Mouse (Mus musculus): ENCODE measurements at regions not wholly inside any gene's neighbourhood (a gene's known extent, or its start where the extent isn't known, plus 50 kb on each side); places are given as distances from the start of the nearest gene placed in this dataset.

DNA sequence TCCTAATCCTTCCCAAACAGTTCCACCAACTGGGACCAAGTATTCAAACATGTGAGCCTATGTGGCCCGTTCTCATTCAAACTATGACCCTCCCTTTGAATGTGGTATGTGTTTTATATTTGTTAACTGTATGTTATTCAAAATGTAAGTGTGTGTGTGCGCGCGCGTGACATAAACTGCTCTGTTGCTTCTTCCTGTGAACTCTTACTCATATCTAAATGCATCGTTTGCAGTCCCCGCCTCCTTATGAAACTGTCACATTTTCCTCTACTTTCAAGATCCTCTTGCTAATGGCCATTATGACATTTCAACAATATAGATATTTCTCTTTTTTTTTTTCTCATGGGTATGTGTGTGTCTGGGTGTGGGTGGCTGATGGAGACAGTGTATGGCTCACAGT, 84.3 kb upstream of the Ado start:
- no peak for DNase-seq
- intact Hi-C loops (cut with DNase I; ENCODE audit: low total_unique reads), result no loop called here

DNA sequence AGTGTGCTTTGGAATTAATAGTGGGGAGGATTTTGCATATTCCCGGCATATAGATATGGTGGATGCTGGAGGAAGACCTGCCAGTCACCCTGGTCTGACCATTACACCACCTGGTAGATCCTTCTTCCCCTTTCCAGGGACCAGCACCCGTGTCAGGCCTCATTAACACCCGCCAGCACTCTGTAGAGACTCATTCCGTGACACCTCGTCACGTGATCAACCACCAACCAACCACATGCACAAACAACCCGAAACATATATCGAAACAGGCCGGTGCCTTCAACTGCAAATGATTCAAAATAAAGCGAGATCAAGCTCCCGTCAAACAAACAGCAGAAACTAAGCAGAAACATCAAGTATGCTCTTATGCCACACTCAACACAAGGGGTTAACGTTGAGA, 74.6 kb upstream of the Ado start:
- intact Hi-C loops (cut with DNase I; ENCODE audit: low total_unique reads), result no loop called here
- DNase-seq, result no peak

GRCm38 (mm10) chr10:67620018-67620417, 71.3 kb upstream of the Ado start:
- DNase-seq, result no peak
- intact Hi-C loops (cut with DNase I; ENCODE audit: low total_unique reads), result no loop called here

GRCm38 (mm10) chr10:67618112-67618511, 69.4 kb upstream of the Ado start:
- intact Hi-C loops (cut with DNase I; ENCODE audit: low total_unique reads), result no loop called here
- no peak for DNase-seq

DNA sequence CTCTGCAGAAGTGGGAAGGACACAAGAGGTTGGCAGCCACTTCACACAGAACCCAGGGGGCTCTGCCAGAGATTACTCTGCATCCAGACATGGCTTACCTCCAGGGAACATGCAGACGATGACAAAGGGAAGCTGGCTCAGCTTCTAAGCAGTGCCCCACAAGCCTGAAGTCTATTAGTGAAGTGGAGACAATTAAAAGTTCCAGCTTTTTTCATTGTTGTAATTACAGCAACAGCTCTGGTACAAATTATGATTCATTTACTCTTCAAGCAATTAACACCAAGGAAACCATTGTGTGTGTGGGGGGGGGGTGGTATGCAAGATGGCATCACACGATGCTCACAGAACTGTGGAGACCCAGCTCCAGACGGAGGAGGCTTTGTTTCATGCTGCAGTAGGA, 66.3 kb upstream of the Ado start:
- intact Hi-C loops (cut with DNase I; ENCODE audit: low total_unique reads), result no loop called here
- DNase-seq, result no peak

DNA sequence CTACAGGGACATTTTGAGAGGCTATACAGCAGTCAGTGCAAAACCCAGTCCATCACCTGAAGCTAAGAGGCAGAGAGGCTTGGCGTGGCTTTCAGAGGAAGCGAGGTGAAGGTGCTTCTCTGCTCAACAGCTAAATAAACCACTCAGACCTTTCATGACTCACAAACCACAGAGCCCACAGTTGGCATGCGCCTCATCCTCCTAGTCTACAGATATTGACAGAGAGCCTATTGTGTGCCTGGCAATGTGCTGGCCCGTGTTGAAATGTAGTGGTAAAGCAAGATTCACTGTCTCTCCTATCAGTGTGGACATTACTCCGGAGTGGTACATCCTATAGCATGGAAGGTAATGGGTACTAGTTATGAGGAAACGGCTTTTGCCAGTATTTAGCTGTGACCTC, 61.9 kb upstream of the Ado start:
- intact Hi-C loops (cut with DNase I; ENCODE audit: low total_unique reads), result no loop called here
- DNase-seq, result no peak

- intact Hi-C loops (cut with DNase I; ENCODE audit: low total_unique reads), result no loop called here
Observed at GRCm38 (mm10) chr10:67608033-67608432, 59.3 kb upstream of the Ado start.

GRCm38 (mm10) chr10:67607297-67608032, 58.7 kb upstream of the Ado start:
- intact Hi-C loops (cut with DNase I; ENCODE audit: low total_unique reads), result no loop called here

More at GRCm38 (mm10) chr10:67608033-67608432, 59.3 kb upstream of the Ado start:
- no peak for DNase-seq

GRCm38 (mm10) chr10:67606739-67607138, 58.0 kb upstream of the Ado start:
- intact Hi-C loops (cut with DNase I; ENCODE audit: low total_unique reads), result no loop called here
- no peak for DNase-seq

More at GRCm38 (mm10) chr10:67607297-67608032, 58.7 kb upstream of the Ado start:
- DNase-seq, result no peak

DNA sequence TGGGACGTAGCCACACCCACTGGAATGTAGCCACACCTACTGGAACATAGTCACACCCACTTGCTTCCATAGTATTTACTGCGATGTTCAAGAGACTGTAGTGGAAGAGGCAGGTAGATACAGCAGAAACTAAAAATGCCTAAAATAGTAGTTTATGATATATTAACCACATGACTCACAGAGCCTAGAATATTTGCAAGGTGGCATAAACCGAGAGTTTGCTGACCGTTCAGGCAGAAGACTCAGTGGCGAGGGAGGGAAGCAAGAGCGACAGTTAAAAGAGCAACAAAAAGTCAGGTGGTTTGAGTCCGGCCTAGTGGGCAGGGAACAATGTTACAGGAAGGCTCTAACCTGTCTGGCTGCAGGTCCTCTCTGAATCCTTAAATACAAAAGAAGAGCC, 50.6 kb upstream of the Ado start:
- no peak for DNase-seq
- intact Hi-C loops (cut with DNase I; ENCODE audit: low total_unique reads), result no loop called here

DNA sequence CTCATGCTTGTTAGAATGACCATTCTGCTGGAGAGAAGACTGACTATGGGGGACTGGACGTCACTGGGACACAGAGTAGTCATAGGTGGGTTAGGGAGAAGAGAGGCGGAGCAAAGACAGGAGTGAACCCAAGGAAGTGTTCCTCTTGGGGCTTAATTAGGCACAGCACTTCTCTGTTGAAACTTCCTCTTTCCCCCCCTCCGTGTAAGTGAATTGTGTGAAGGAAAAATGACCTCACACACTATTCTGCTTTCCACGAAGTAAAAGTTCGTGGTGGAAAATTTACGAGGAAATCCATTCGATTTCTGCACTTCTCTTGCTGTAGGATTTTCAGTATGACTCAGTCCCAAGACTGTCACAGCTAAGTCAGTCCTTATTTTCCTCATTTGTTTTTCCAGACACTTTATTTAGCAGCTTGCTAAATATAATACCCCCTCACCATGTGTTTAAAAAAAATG, 49.9 kb upstream of the Ado start:
- intact Hi-C loops (cut with DNase I; ENCODE audit: low total_unique reads), result no loop called here
- DNase-seq, result no peak

Data from gastrocnemius, postnatal 14 days (tissue).